Mouse (Mus musculus) T-helper 1 cell (primary cell): ENCODE data around the gene Olfr221.
"Not testable (repeated sequence)": the region's sequence is repeated elsewhere in the genome, so short reads cannot be mapped to it uniquely, and the experiment has no call there.

Experiments used
- in situ Hi-C: fragments of 300-600 bp; cut with MboI, MseI; formaldehyde crosslinking; loops from one replicate; pipeline ENCODE4 v1.15.1; 2025; ENCODE audit warnings: high pct_unique_total_duplicates

Gene Olfr221

DNA sequence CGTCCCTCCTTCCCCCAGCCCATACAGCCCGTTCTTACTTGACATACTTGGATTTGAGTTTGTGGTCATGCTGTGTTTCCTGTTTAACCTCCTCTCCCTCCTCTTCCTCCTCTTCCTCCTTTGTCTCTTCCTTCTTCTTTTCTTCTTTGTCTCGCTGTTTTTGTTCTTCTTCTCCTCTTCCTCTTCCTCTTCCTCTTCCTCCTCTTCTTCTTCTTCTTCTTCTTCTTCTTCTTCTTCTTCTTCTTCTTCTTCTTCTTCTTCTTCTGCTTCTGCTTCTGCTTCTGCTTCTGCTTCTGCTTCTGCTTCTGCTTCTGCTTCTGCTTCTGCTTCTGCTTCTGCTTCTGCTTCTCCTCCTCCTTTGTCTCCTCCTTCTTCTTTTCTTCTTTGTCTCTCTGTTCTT, at the start of gene Olfr221:
Olfr221 (minus strand) TSS at position 101 of the 400 bp plus-strand sequence.
- in situ Hi-C loops = not testable (repeated sequence)

DNA sequence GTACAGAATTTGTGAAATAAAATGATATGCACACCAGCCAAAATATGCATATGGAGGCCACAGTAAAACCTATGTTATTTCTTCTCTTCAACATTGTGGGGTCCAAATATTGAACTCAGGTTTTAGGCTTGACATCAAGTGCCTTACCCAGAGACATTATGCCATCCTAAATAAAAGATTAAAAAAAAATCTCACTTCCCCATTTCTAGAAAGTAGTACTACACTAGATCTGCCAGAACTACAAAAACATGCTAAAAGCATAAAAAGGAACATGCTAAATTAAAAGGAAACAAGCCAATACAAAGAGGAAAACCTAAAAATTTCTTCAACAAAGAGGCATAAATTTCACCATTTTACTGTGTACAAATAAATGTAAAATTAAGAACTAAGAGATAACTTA, 40.8 kb upstream of the Olfr221 start:
- in situ Hi-C loops = loop anchor here (5.0 kb wide), 1 partner anchor 56 kb away; no protein-coding TSS in a partner anchor

DNA sequence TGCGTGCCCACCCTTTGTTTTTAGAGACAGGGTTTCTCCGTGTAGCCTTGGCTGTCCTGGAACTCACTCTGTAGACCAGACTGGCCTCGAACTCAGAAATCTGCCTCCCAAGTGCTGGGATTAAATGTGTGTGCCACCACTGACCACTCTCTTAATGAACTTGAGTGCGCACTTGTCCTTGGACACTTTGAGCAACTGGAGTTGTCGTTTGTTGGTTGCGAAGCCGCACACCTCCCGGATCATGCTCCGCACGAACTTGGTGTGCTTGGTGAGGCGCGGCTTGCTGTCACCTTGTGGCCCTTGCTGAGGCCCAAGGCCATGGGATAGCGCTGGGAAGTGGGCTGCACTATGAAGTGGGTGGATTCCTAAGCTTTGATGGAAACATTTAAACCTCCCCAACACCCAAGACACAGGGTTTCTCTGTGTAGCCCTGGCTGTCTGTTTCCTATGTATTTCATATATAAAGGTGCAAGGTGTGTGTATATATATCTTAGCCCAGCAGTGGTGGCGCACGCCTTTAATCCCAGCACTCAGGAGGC, 29.4 kb upstream of the Olfr221 start:
- in situ Hi-C loops = no loop called here

DNA sequence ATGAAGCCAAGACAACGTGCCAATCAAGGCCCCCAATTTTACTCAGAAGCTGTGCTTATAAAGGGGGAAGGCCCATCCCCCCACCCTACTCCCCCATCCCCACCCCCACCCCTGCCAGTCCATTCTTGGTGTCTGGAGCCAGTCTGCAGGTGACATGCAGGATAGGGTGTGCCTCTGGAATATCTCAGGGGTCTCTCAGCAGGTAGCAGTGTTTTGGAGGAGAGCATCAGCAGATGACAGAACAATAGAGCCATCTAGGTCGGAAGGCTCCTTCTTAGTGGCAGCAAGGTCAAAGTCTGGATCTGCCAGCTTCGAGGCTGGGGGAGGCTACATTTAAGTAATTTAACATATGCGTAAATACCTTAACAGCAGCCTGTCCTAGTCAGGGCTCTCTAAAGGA, 23.9 kb upstream of the Olfr221 start:
- in situ Hi-C loops = no loop called here

DNA sequence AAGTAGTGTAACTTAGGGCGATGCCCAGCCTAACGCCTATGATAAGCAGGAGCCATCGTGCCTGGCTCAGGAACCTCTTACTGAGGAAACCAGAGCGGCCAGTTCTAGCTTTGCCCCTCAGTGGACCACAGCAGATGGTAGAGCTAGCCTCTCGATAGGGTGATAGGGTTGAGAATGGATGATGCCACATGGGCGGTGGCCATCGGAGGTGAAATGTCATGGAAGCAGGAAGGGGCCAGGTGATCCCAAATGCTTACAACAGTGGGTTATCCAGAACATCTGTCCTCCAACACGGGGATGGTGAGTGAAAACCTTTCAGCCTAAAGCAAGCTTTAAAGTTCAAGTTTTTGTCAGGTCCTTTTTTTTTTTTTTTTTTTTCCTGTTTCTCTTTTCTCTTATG, 19.5 kb upstream of the Olfr221 start:
- in situ Hi-C loops = no loop called here

DNA sequence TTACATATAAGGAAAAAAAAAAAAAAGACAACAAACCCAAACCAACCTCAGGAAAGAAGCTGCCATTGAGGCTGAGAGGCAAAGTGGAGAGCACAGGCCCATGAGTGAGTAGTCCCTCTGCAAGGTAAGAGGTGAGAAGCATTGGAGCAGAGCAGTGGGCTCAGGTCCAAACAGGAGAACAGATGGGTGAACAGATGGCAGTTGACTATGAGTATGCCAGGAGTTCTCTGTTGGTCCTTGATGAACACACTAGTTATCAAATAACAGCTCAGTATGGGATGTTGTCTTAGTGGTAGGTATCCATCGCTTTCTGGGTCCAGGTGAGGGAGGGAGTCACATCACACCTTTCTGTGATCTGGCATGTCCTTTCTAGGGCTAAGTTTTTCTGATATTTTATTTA, 18.5 kb upstream of the Olfr221 start:
- in situ Hi-C loops = no loop called here

DNA sequence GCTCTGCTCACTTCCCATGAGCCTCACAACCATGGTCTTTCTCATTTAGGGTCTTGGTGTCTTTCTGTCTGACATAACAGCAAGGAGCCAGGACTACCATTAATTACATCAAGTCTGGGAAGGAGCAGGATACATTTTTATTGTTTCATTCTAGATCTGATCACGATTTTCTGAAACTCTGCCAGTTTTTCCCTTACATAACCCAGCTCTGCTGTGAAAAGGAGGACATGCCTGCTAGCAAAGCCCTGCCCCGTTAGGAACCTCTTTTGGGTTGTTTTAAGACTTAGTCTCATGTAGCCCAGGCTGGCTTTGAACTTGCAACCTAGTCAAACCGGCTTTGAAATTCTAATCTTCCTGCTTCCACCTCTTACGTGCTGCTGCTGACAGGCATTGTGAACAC, 17.7 kb upstream of the Olfr221 start:
- in situ Hi-C loops = no loop called here

DNA sequence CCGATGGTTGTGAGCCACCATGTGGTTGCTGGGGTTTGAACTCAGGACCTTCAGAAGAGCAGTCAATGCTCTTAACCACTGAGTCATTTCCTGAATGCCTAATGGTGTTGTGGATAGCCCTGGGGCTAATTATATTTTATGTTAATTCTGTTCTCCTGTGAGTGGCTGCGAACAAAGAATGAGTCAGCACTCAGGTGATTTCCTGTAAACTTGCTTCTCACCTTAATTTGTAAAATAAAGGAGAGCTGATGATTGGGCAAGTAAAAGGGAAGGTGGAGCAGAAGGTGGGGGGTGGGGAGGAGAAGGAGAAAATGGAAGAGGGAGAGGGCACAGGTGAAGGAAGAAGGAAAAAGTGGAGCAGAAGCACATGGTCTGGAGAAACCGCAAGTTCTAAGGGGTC, 10.5 kb upstream of the Olfr221 start:
- in situ Hi-C loops = not testable (repeated sequence)

DNA sequence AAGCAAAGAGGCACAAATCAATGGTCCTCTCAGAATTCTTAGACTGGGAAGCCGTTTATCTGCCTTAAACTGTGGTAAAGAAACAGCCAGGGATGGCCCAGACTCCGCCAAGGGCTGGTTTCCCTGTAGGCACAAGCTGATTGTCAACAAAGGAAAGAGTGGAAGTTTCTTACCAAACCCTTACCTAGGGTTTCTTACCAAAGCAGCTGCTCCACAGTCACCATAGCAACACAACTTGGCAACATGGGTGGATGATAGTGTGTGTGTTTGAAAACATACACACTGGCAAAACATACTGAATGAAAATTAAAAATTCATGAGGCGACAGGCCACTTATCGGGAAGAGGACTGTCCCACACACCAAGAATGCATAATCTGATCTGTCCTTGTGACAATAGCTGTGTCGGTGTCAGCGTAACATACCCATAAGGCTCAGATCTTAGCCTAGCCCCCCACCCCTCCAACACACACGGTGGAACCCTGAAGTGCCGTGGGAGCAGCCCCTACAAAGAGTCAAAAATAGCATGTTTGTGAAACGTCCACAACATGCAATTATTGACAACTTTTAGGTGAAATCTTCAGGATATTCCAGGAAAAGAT, 3.8 kb upstream of the Olfr221 start:
- in situ Hi-C loops = no loop called here

DNA sequence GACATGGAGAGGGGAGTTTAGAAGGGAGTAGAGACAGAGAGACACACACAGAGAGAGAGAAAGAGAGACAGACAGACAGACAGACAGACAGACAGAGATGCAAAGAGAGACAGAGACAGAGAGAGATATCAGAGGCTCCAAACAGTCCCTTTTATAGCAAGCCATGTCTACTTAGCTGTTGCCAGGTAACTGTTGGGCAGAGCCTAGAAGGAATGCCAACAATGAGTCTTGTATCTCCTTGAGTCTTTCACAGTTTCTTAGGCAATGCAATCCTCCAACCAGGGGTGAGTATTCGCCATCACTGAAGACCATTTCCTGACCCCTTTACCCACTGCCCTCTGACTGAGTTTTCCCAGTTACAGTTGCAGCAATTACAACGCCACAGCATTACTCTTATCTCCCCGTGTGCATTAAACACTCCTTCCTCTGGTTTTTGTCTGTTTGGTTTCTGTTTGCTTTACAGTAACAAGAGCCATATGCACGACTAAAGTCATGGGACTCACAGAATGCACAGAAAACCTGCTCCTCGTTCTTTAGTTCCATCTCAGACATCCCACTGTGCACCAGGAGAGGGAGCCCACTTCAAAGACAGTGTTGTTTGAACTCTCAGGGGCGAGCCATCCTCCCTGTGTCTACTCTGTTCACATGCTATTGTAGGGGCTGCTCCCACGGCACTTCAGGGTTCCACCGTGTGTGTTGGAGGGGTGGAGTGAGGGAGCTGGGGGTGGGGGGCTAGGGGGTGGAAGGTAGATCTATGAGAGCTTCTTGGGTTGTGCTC, 2.8 kb upstream of the Olfr221 start:
- in situ Hi-C loops = no loop called here

DNA sequence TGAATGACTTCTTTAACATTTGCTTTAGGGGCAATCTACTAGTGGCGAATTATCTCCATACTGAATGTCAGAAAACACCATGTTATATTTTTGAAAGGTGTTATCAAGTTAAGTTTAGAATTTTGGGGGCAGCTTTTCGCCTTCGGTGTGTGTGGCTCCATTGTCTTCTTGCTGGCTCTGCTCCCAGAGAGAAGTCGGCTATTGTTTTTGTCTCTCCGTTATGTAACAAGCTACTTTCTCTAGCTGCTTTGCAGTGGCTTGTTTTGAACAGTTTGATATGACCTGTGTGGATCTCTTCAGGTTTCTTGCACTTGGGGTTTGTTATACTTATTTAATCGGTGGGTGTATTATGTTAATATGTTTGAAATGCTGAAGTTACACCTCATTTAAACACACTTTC, 1.2 kb upstream of the Olfr221 start:
- in situ Hi-C loops = no loop called here

DNA sequence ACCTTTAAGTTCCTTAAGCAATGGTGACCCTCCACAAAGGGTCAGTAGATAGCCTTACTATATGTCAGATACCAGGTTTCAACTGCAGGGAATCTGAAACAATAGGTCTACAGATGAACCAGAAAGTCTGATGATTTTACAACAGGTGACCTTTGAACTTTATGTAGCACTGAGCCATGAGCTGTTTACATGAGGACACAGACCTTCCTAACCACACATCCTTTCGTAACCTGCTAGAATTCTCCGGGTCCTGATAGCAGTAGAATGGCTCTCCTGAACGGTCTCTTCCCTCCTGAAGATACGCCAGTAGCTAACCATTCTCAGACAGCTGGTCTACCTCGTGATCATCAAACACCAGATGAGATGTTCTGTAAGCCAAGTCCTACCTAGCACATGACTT, 2.9 kb downstream of the Olfr221 start:
- in situ Hi-C loops = no loop called here

DNA sequence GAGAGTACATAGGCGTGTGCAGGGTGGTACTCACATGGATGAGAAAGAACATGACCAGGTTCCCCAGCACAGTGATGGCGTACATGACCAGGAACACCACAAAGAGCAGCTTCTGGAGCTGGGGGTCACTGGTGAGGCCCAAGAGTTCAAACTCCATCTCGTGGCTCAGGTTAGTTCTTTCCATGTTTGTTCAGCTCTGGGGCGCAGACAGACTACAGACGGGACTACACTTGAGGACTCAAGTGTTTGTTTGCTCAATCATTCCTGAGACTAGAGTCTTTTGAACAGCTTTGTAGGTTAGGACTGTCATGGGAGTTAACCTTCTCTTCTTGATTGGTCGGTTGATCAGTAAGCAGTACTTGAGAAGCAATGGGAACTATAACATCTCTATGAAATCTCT, 6.3 kb downstream of the Olfr221 start:
- in situ Hi-C loops = no loop called here

DNA sequence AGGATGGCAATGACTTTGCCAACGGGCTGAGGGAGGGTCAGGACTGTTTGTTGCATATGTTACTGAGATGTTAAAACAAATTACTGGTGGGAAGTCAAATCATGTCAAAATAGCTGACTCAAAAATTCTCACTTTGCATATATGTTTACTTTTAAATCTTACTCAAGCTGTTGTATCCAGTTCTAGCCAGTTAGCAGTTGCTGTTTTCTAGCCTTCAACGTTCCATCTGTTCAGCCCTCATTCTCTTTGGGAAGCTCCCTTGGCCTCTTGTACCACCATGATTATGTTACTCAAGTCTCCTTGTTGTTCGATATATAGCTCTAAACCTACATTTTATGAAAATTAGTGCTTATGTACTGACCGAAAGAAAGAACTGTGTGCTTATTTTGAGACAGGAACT, 15.9 kb downstream of the Olfr221 start:
- in situ Hi-C loops = loop anchor here (5.0 to 10.0 kb wide), 2 partner anchors 56 to 942 kb away; no protein-coding TSS in a partner anchor

DNA sequence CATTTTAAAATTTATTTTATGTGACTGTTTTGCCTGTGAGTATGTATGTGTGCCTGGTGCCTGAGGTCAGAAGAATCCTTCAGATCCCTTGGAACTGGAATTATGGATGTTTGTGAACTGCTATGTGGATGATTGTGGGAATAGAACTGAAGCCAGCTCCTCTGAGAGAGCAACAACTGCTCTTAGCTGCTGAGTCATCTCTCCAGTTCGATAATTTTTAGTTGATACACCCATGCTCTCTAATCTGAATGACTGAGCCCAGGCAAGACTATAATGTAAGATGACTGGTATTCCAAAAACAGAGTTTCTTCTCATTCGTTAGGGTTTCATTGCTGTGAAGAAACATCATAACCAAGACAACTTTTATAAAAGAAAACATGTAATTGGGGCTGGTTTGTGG, 18.1 kb downstream of the Olfr221 start:
- in situ Hi-C loops = loop anchor here (10.0 to 25.0 kb wide), 2 partner anchors 939 to 1087 kb away; partner anchors contain the start of genes Gm49342, Pip4p1 and Pnp

DNA sequence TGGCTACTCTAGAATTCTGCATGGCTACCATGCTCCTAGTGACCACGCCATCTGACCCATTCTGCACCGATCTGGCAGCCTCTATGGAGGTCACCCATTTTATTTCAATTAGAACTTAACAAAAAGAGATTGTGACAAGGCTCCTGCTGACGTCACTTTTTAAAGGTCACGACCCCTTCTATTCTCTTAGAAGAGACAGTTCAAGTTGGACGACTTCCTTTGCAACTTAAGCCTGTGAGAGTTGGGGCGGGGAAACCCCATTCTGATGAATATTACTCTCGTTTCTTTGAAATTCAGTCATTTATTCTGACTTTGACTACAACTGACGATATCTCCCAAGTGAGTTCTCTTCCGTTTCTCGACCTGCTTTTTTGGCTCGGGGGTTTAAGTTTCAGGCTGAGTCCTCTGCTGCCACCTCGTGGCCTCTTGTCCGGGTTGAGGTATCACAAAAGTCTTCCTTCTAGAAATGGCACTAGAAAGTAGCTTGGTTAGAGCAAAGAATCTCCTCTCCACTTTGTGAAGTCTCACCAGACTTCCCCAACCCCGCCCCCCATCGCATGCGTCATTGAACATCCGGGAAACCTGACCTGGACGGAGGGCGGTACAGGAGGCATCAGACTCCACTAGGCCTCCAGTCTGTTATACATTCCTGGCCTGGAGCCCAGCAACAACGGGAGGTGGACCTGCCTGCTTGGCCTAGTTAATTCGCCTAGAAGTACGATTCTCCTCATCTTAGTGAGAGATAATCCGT, 19.4 kb downstream of the Olfr221 start:
- in situ Hi-C loops = loop anchor here (10.0 to 25.0 kb wide), 2 partner anchors 938 to 1086 kb away; partner anchors contain the start of genes Gm49342, Pip4p1 and Pnp

DNA sequence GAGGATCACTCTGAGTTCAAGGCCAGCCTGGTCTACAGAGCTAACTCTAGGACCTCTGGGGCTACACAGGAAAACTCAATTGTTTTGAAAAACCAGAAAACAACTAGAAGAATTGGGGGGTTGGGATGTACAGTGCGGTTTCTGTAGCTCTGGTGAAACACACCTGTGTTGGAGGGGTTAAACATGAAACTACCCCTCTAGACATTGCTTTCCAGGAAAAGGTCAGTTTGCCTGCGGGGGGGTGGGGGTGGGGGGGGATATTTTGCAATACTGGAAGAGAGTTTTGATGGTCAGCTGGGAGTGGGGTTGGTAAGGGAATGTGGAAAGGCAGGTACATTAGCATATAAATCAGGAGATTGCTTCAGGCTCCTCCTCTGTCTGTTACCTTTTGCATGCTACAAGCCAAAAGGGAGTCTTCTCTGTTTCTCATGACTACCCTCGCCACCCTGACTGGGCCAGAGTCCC, 20.0 kb downstream of the Olfr221 start:
- in situ Hi-C loops = loop anchor here (10.0 to 25.0 kb wide), 2 partner anchors 937 to 1085 kb away; partner anchors contain the start of genes Gm49342, Pip4p1 and Pnp

DNA sequence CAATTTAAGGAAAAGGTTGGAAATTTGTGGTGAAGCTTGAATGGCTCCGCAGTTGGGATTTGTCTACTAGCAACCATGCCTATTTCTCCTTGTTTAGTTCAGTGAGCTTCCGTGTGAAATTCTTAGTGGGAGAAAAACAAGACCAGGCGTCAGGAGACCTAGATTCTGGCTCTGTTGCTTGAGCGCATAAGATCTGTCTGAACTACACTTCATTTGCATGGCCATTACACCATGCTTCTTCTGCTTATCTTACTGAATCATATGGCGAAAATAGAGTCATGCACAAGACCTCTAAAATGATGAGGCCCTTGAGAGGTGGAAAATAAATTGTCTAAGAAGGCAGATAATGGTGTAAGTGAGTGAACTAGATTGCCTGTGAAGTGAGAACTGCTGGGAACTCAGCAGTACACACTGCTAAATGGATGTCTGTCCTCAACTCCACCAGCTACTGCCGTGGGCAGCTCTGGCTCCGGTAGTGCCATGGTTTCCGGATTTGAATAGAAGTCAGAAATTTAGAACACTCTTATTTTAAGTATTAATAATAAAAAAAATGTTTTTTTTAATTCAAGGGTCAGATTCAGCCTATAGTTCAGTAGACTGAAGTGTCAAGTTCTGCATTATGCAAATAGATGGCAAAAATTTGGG, 20.6 kb downstream of the Olfr221 start:
- in situ Hi-C loops = loop anchor here (10.0 to 25.0 kb wide), 2 partner anchors 937 to 1084 kb away; partner anchors contain the start of genes Gm49342, Pip4p1 and Pnp

DNA sequence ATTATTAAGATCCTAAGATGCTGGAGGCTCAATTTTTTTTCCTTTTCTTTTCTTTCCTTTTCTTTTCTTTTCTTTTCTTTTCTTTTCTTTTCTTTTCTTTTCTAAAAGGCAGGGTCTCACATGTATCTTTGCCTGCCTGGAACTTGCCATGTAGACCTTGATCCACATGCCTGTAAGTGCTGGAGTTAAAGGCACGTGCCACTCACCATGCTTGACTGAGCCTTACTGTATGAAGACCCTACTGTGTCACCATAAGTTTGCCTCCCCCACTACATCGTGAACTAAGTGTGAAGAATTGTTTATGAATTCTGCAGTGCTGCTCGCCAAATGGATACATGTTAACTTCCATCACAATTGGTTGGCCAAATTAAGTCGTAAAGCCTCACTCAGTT, 21.1 kb downstream of the Olfr221 start:
- in situ Hi-C loops = loop anchor here (10.0 to 25.0 kb wide), 2 partner anchors 936 to 1084 kb away; partner anchors contain the start of genes Gm49342, Pip4p1 and Pnp

DNA sequence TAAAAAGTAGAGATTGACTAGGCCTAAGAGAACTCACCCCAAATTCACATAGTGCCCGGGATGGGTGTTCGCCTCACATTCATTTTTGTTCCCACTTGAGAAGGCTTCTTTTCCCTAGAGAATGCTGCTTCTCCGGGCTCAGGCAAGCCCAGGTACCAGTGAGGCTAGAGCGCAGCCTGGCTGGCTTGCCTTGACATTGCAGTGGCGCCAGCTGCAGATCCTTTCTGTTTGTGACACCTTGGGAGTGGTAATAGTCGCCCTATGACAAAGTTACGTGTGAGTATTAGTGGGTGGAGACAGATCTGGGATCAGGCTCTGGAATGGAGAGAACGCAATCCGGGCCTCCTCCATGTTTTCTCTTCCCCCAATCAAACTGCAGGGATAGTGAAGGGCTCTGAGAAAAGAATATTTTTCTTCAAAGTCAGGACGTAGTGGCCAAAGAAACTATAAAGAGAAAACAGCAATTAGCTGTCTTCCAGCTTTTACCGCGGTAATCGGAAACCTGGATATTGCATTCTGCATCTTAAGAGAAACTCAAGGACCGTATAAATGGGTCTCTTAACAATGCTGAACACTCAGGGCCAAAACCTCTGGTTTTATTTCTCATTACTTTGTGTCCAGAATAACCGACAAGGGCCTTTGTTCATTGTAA, 21.6 kb downstream of the Olfr221 start, which contains the start of gene Zfp219:
Zfp219 (minus strand) TSS at position 248 of the 652 bp plus-strand sequence.
- in situ Hi-C loops = loop anchor here (10.0 to 25.0 kb wide), 2 partner anchors 936 to 1083 kb away; partner anchors contain the start of genes Gm49342, Pip4p1 and Pnp
